Mouse (Mus musculus): ENCODE results near the gene Rnaseh2c. TPM values are rescaled to one million over a fixed set of nuclear protein-coding genes. Genes with fewer than 3 reads are reported as not detected.

The Rnaseh2c gene
- polyA plus RNA-seq, 1 experiment from 2014 or later: 81.0 TPM

DNA sequence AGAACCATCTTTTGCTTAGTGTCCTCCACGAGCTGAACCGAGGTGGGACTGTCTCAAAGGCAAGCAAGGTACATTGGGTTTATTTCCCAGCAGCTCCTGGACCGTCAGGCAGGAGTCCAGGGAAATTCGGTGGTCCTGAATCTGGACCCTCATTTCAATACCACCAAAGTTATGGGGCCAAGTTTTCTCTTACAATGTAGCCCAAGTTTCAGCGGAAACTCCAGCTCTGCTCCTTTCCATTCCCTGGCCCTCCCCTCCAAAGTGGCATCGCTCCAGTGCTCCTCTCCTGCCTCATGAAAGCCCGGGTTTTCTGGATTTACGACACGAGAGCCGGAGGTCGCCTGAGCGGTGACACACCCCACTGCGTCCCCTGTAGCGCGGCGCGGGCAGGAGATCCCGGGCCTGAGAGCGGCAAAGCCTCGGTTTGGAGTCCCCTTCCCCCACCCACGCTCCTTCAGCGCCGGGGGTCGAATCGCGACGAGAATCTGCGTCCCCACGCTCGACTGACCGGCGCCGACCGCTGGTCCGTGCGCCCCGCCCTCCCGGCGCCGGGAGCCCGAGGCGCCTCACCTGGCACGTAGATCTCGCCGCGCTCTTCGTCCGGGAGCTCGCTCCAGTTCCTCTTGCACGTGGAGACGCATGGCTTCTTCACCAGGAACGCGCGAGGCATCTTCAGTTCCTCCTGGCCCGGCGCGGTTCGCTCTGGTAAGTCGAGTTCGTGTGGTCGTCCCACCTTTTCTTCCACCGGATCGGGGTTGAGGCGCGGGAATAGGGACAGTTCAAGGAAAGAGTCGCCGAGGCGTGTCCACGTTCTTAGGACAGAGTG lies 41.8 kb upstream of the Rnaseh2c start:
- Histone ChIP-seq H3K4me3 (ENCODE audit: low read depth, low read length) (peak overlapping the region; percentile 58), H3K27me3 (replicated peaks; ENCODE audit: control insufficient read depth, insufficient read depth, low read length) (peaks cover 14% of the 10 kb centered on the region; the same call in 1 of the 2 replicates), H3K4me2 (replicated peaks; ENCODE audit: low read depth) (peak overlapping the region; percentile 77), H3K9me3 (ENCODE audit: control insufficient read depth) (no peaks in the 10 kb centered on the region), H3K4me1 (replicated peaks; ENCODE audit: control insufficient read depth, insufficient read depth, low read length) (peaks cover 3% of the 10 kb centered on the region; the same call in 1 of the 2 replicates), H3K9ac (ENCODE audit: low read depth, low read length) (peak overlapping the region; percentile 53), H3K36me3 (ENCODE audit: control insufficient read depth, insufficient read depth) (no peaks in the 10 kb centered on the region), H3K27ac (ENCODE audit: low read depth, low read length) (peak overlapping the region; percentile 94)
- WGBS: under 1% methylated on average over 69 of the region's 69 CpGs
- no peak for ATAC-seq
- TF ChIP-seq CTCF (IDR thresholded peaks at IDR 0.05; ENCODE audit: low read depth): no peak

DNA sequence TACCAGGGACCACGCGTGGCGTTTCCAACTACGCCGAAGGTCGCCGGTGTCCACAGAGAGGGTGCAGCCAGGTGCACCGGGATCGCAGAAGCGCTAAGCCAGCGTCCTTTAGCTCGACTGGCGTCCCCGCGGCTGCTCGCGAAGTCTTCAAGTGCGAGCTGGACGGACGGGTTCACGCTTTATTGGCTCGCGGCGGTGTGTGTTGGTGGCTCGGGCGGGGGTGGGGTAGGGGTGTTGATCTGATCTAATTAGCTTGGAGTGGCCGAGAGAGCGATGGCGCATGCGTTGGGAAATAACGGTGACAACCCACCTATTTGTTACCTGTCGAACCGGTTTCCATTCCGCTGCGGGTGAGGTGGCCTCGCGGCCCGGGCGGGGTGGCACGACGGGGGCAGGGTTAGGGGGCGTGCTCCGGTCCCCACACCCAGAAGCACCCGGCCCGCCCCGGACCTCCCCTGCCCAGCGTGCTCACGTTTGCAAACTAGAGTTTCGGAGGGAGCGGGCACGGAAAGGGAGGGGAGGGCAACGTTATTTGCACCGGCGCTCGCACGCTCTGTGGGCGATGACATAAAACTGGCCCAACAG lies 41.1 kb upstream of the Rnaseh2c start, which contains the start of gene Ovol1:
Gene Ovol1 (minus strand): TSS at position 190 of the 585 bp plus-strand sequence.
- H3K36me3 ChIP-seq (ENCODE audit: control insufficient read depth, insufficient read depth): no peaks in the 10 kb centered on the region
- H3K4me2 ChIP-seq (replicated peaks; ENCODE audit: low read depth): peak within 1 kb of the TSS; percentile 77
- H3K27me3 ChIP-seq (replicated peaks; ENCODE audit: control insufficient read depth, insufficient read depth, low read length): peaks cover 14% of the 10 kb centered on the region; the same call in 1 of the 2 replicates
- H3K4me1 ChIP-seq (replicated peaks; ENCODE audit: control insufficient read depth, insufficient read depth, low read length): peaks cover 3% of the 10 kb centered on the region; the same call in 1 of the 2 replicates
- no peaks in the 10 kb centered on the region for H3K9me3 ChIP-seq (ENCODE audit: control insufficient read depth)
- H3K9ac ChIP-seq (ENCODE audit: low read depth, low read length): peak within 1 kb of the TSS; percentile 53
- 1% methylated on average over 57 of the region's 57 CpGs for WGBS
- peak; percentile 62 for ATAC-seq
- TF ChIP-seq CTCF (IDR thresholded peaks at IDR 0.05; ENCODE audit: low read depth): no peak
- peak within 1 kb of the TSS; percentile 94 for H3K27ac ChIP-seq (ENCODE audit: low read depth, low read length)
- H3K4me3 ChIP-seq (ENCODE audit: low read depth, low read length): peak within 1 kb of the TSS; percentile 58

DNA sequence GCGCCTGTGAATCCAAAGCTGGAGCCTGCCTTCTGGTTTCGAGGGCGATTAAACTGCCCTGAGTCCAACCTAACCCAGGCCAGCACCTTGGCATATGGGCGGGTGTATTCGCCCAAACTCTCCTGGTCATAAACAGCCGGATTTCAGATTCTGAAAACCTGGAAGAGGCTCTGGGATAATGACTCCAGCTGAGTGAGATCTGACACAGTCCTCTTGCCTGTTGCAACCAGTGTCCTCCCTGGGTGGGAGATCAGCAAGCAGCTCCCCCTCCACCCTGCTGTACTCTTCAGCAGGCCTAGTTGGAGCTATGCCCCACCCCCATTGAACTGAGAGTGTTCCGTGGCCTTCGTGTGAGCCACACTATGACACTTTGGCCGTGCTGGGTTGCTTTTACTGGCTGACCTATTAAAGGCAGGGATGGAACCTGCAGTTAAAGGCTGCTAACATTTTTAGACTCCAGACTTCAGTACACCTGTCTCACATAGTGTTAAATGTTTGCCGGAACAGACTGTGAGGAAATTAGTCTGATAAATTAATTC lies 40.4 kb upstream of the Rnaseh2c start:
- 14% methylated on average over 10 of the region's 10 CpGs for WGBS
- Histone ChIP-seq H3K9ac (ENCODE audit: low read depth, low read length) (0 out of 2 replicates have a peak overlapping the region, but pooled peaks have one; percentile 53), H3K4me2 (replicated peaks; ENCODE audit: low read depth) (peak overlapping the region; percentile 77), H3K36me3 (ENCODE audit: control insufficient read depth, insufficient read depth) (no peaks in the 10 kb centered on the region), H3K4me3 (ENCODE audit: low read depth, low read length) (peak overlapping the region; percentile 58), H3K27me3 (replicated peaks; ENCODE audit: control insufficient read depth, insufficient read depth, low read length) (peaks cover 14% of the 10 kb centered on the region; the same call in 1 of the 2 replicates), H3K9me3 (ENCODE audit: control insufficient read depth) (no peaks in the 10 kb centered on the region), H3K4me1 (replicated peaks; ENCODE audit: control insufficient read depth, insufficient read depth, low read length) (peaks cover 3% of the 10 kb centered on the region; the same call in 1 of the 2 replicates), H3K27ac (ENCODE audit: low read depth, low read length) (peak overlapping the region; percentile 94)
- peak; percentile 32 for ATAC-seq
- TF ChIP-seq CTCF (IDR thresholded peaks at IDR 0.05; ENCODE audit: low read depth): no peak

DNA sequence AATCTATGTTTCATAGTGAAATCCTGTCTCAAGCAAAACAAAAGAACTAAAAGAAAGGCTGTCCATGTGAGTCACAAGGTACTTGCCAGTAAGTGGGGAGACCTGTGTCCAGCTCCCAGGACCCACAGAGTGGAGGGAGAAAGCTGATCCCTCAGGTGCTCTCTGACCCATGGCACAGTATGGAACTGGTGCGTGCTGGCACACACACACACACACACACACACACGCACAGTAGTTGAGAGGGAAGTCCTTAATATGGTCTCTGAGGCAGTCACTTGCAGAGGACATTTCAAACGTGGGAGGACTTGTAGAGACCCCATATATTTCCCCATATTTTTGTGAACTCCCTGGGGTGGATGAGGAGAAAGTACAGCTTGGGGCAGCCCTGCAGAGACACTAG lies 39.8 kb upstream of the Rnaseh2c start:
- peak overlapping the region; percentile 77 for H3K4me2 ChIP-seq (replicated peaks; ENCODE audit: low read depth)
- peak overlapping the region; percentile 94 for H3K27ac ChIP-seq (ENCODE audit: low read depth, low read length)
- no peak overlapping the region for H3K4me3 ChIP-seq (ENCODE audit: low read depth, low read length)
- no peak overlapping the region for H3K9ac ChIP-seq (ENCODE audit: low read depth, low read length)
- 24% methylated on average over 3 of the region's 3 CpGs for WGBS
- H3K4me1 ChIP-seq (replicated peaks; ENCODE audit: control insufficient read depth, insufficient read depth, low read length): peaks cover 6% of the 10 kb centered on the region; the same call in 1 of the 2 replicates
- H3K36me3 ChIP-seq (ENCODE audit: control insufficient read depth, insufficient read depth): no peaks in the 10 kb centered on the region
- no peak for TF ChIP-seq CTCF (IDR thresholded peaks at IDR 0.05; ENCODE audit: low read depth)
- no peaks in the 10 kb centered on the region for H3K9me3 ChIP-seq (ENCODE audit: control insufficient read depth)
- H3K27me3 ChIP-seq (replicated peaks; ENCODE audit: control insufficient read depth, insufficient read depth, low read length): peaks cover 14% of the 10 kb centered on the region; the same call in 1 of the 2 replicates
- peak; percentile 26; the same call in 1 of the 2 replicates for ATAC-seq

DNA sequence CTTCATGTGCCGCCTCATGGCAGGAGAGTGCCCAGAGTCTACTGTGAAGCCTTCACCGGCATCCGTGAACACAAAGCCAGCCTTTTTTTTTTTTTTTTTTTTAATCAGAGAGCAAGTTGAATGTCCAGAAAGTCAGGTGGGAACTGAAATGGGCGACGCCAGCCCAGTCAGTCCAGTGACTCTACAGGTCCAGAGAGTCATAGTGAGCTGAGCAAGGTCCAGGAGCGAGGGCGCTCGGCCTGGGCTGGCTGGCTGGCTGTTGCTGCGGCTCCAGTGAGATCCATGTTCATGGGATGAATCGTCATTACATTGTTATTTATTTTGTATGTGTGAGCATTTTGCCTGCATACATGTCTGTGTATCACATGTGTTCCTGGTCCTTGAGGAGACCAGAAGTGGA lies 38.9 kb upstream of the Rnaseh2c start:
- Histone ChIP-seq H3K9ac (ENCODE audit: low read depth, low read length) (no peak overlapping the region), H3K9me3 (ENCODE audit: control insufficient read depth) (no peaks in the 10 kb centered on the region), H3K27me3 (replicated peaks; ENCODE audit: control insufficient read depth, insufficient read depth, low read length) (peaks cover 14% of the 10 kb centered on the region; the same call in 1 of the 2 replicates), H3K4me2 (replicated peaks; ENCODE audit: low read depth) (no peak overlapping the region; the same call in 1 of the 2 replicates), H3K4me1 (replicated peaks; ENCODE audit: control insufficient read depth, insufficient read depth, low read length) (peaks cover 9% of the 10 kb centered on the region; the same call in 1 of the 2 replicates), H3K36me3 (ENCODE audit: control insufficient read depth, insufficient read depth) (no peaks in the 10 kb centered on the region), H3K27ac (ENCODE audit: low read depth, low read length) (peak overlapping the region; percentile 94; the same call in 1 of the 2 replicates), H3K4me3 (ENCODE audit: low read depth, low read length) (no peak overlapping the region)
- WGBS: 78% methylated on average over 10 of the region's 10 CpGs
- TF ChIP-seq CTCF (IDR thresholded peaks at IDR 0.05; ENCODE audit: low read depth): no peak
- no peak for ATAC-seq

DNA sequence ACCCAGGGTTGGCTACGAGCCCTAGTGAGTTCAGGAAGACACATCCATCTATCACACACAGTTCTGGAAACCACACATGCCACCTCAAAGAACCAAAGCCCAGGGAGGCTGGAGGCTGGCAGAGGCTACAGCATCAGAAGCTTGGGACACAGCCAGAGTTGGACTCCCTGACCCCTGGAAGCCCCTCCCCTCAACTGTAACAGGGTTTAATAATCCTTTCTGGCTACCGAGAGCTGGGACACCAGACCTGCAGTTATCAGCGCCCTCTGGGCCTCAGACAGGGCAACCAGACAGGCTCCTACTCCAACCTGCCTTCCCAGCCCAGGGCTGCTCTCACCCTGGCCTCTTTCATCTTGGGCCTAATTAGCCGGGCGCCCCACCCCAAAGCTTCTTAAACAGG lies 35.4 kb upstream of the Rnaseh2c start:
- no peak for ATAC-seq
- Histone ChIP-seq H3K4me1 (replicated peaks; ENCODE audit: control insufficient read depth, insufficient read depth, low read length) (0 out of 2 replicates have a peak, but pooled peaks cover 9% of the 10 kb centered on the region), H3K27ac (ENCODE audit: low read depth, low read length) (peak overlapping the region; percentile 94; the same call in 1 of the 2 replicates), H3K27me3 (replicated peaks; ENCODE audit: control insufficient read depth, insufficient read depth, low read length) (no peaks in the 10 kb centered on the region), H3K9ac (ENCODE audit: low read depth, low read length) (no peak overlapping the region), H3K4me2 (replicated peaks; ENCODE audit: low read depth) (peak overlapping the region; percentile 95), H3K4me3 (ENCODE audit: low read depth, low read length) (0 out of 2 replicates have a peak overlapping the region, but pooled peaks have one; percentile 74), H3K9me3 (ENCODE audit: control insufficient read depth) (no peaks in the 10 kb centered on the region), H3K36me3 (ENCODE audit: control insufficient read depth, insufficient read depth) (peaks cover 24% of the 10 kb centered on the region)
- WGBS: 51% methylated on average over 5 of the region's 5 CpGs
- peak; percentile 36 for TF ChIP-seq CTCF (IDR thresholded peaks at IDR 0.05; ENCODE audit: low read depth)
